Mouse (Mus musculus): Measurements from ENCODE around the gene Senp3. TPM values are rescaled to one million over a fixed set of nuclear protein-coding genes. Genes with fewer than 3 reads are reported as not detected.
"Not testable (repeated sequence)": the region's sequence is repeated elsewhere in the genome, so short reads cannot be mapped to it uniquely, and the experiment has no call there.

Gene Senp3
- total RNA-seq (2021), result 71.6 and 72.4 TPM in 2 replicates
- long read RNA-seq, experiment 1, transcript Senp3-201 (11 exons, 2,313 nt), result major isoform, 8 of 15 reads
- long read RNA-seq, experiment 1, partial matches to known transcripts, result 5 of 15 reads
- long read RNA-seq, experiment 1, other reads (novel, unspliced or antisense), result 2 of 15 reads
- long read RNA-seq, experiment 2, transcript Senp3-201 (11 exons, 2,313 nt), result major isoform, 6 of 12 reads
- long read RNA-seq, experiment 2, partial matches to known transcripts, result 2 of 12 reads
- long read RNA-seq, experiment 2, other reads (novel, unspliced or antisense), result 4 of 12 reads

DNA sequence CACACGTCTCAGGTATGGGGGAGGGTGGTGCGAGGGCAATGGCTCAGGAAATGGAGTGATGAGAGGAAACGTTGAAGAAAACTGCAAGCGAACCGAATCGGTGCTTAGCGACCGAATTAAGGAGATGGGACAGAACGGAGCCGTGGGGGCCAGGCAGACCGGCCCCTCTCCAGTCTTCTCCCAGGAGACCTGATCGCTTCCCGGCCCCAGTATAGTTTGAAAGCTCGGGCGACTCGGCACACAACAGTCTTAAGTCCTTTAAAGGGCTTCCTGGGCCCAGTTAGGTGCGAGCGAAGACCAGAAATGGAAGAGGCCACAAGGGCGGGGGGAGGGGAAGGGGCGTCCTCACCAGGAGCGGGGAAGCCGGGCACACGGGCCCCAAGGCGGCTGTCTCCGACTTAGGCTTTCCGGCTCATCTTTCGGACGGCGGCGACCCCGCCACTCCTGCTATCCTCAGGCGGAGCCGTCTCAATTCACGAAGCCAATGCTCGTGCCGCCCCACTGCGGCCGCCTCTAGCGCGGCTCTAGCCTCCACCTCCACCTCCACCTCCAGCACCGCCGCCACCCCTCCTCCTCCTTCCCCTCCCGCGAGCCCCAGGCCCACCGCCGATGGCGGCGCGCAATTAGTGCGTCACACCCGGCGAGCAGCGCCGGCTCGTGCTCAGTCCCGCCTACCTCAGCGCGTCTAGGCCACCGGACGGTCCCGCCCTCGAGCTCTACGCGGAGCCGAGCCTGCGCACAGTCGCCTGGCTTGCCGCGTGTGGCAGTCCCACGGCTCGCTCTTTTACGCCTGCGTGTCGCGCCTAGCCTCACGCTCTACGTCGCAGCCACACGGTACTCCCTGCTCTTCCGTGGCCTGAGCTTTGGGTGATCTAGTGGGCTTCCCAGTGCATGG lies at the start of gene Senp3:
TSS of gene Senp3 (minus strand) at position 771 of the 895 bp plus-strand sequence.
- DNase-seq, result peak; percentile 99

DNA sequence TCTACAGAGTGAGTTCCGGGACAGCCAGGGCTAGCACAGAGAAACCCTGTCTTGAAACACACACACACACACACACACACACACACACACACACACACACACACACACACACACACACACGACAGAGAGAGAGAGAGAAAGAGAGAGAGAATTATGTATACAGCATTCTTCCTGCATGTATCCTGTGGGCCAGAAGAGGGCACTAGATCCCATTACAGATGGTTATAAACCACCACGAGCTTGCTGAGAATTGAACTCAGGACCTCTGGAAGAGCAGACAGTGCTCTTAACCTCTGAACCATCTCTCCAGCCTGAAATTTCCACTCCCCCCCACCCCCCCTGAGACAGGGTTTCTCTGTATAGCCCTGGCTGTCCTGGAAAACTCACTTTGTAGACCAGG lies 49.5 kb upstream of the Senp3 start:
- DNase-seq, result not testable (repeated sequence)

DNA sequence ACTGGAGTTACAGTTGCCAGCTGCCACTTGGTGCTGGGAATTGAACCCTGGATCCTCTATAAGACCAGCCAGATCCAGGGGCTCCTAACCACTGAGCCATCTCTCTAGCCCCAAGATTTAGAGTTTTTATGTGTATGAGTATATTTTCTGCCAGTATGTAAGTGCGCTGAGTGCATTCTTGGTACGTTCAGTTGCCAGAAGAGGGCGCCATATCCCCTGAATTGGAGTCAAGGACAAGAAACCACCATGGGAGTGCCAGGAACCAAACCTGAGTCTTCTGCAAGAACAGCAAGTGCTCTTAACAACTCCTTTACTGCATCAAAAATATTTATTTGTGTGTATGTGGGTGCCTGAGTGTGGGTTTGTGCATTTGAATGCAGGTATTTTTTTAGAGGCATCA lies 47.2 kb upstream of the Senp3 start:
- peak; percentile 80 for DNase-seq

DNA sequence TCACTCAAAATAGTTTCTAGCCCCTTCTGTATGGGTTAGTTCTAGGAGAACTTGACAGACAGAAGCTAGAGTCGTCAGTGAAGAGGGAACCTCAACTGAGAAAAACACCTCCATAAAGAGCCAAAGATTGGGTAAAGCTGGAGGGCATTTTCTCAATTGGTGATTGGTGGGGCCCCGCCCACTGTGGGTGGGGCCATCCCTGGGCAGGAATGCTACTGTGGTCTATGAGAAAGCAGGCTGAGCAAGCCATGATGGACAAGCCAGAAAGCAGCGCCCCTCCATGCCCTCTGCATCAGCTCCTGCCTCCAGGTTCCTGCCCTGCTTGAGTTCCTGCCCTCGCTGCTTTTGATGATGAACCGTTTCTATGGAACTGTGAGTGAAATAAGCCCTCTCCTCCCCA lies 44.1 kb upstream of the Senp3 start:
- peak; percentile 40 for DNase-seq

DNA sequence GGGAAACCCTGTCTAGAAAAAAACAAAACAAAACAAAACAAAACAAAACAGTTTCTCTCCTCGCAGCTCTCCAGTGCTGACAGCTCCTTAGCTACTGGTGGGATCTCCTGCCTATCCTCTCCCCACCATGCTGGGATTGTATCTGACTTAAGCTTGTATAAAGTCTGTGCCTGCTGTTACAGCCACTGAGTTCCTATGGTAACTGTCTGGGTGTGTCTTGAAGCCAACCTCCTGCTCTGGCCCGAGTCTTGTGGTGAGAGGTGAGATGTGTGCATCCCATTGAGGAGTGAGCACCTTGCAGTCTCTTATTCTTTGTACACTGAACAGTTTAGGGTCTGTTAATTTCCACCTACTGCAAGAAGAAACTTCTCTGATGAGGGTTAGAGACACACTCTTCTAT lies 41.2 kb upstream of the Senp3 start:
- no peak for DNase-seq

DNA sequence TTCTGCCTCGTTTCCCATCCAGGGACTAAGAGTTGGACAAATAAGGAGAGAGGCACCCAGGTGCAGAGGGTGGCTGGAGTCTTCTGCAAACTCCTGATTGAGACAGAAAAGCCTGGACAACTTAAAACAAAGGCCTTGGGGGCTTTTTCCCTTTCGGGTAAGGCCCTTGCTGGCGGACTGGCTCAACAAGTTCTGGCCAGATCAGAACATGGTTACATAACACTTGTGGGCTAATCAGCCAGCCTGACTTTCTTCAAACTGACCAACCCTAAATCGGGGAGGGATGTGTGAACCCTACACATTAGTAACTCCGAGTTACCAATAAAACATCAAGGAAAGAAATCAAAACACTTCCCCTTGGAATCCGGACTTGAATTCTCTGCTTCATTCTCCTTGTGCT lies 39.0 kb upstream of the Senp3 start:
- DNase-seq, result no peak

DNA sequence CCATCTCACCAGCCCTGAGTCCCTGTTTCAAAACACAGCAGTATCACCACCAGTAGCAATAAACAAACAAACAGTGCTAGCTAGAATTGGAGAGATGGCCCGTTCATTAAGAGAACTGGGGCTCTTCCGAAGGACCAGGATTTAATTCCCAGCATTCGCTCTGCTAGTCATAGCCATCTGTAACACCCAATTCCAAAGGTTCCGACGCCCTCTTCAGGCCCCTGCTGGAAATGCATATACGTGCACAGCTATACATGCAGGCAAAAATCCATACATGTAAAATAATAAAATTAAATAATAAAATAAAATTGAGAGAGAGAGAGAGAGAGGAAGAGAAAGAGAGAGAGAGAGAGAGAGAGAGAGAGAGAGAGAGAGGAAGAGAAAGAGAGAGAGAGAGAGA lies 37.5 kb upstream of the Senp3 start:
- DNase-seq, result no peak

DNA sequence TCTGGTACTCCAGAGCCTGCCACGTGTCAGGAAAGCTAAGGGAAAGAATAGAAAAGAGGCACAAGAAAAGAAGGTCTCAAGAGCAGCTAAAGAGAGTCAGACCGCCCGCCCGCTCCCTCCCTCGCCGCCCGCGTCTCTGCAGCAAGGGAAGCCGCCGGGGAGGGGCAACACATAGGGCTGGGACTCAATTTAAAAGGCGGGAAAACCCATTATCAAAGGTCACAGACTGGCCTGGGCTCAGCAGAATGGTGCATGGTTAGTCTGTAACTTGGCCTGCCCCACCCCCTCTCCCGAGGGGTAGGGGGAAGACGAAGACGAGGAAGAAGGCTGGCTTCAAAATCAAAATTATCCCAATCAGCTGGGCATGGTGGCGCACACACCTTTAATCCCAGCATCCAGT lies 36.8 kb upstream of the Senp3 start:
- DNase-seq, result no peak

DNA sequence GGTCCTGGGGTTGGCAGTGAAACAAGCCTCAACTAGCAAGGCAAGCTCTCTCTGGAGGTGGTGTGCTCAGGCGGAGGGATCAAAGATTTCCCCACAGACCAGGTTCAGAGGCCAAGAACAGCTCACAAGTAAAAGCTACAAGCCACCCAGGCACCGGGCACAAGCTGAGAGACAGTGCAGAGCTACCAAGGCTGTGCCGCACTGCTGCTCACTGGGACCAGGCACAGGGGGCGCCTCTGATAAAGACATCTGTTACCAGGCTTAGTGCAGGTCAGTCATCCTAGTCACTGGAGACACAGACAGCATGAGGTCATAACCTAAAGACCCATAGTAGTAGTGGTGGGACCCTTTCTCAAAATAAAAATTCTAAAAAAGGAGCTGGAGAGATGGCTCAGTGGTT lies 35.1 kb upstream of the Senp3 start:
- no peak for DNase-seq

DNA sequence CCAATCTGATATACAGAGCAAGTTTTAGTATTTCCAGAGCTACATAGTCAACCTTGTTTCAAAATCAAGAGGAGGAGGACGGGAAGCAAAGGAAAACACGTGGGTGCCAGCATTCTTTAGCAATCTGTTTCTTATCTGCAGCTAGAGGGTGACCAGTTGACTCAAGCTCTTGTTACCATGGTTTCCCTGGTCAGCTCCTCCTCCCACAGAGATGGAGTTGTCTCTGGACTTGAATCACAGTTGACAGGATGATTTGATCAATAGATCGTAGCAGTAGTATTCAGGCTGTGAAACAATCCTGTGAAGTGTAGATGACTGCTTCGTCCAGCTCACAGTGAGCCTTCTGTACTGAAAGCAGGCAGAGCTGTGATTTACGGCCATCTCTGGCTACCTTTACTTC lies 34.0 kb upstream of the Senp3 start:
- DNase-seq, result peak; percentile 70

DNA sequence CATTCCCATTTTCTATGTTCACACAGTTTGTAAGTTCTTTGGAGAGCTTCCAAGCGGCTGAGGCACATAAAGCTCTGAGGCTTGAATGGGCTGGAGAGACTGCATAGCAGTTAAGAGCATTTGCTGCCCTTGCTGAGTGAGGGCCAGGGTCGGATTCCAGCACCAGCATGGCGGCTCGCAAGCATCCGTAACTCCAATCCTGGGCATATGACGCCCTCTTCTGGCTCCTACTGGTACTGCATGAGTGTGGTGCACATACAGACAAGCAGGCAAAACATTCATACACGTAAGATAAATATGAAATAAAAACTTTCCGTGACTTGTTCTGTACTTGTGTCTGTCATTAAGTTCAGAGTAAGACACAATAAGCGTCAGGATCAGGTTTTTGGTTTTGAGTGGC lies 33.6 kb upstream of the Senp3 start:
- DNase-seq, result peak; percentile 74

DNA sequence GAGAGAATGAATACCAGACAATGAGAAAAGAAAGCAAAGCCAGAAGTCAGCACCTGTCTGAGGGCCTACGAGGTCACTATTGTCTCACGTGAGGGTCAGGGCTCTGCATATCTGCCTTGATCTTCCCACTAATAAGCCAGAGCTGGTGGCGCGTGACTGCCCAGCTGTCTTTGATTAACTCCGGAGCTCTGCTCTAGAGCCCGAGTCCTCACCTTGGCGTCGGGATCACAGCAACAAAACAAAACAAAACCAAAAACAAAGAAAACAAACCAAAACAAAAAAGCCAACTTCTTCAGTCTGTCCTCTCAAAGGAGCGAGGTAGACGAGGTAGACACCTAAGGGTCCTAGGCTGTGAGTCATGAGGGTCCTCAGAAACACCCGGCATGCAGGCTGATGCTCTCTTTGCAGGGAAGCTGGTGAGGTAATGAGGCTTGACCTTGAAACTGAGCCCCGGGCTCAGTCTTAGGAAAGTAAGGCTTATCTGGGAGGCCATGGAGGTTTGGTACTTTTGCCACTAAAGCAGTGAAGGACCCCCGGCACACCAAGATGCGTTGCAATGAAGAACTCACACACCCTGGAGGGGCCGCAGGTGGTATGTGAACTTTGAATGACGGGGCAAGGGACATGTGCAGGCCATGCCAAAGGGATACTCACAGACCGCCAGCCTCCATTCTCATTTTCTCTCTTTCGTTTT lies 32.9 kb upstream of the Senp3 start:
- no peak for DNase-seq

DNA sequence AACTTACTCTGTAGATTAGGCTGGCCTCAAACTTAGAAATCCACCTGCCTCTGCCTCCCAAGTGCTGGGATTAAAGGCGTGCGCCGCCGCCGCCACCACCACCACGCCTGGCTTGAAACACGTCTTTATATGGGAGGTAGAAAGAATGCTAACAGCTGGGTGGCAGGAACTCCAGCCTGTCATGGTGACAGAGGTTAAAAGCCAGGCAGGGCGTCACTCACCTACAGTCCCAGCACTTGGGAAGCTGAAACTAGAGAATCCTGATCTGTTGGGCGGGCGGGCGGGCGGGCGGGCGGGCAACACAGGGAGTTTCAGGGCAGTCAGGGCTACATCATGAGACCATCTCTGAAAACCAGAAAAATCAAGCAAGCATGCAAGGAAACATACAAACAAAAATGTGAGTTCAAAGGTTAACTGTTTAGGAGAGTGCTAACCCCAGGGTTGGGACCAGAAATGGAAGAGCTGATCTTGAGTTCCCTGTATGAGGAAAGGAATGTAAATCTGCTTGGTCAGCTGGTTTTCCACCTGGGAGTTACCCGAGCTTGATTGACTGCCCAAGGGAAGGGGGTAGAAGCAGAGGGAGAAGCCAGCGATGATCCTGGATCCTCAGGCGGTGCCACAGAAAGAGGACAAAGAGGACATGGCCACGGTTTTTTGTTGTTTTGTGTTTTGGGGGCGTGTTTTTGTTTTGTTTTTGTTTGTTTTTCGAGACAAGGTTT lies 31.2 kb upstream of the Senp3 start:
- DNase-seq, result no peak

DNA sequence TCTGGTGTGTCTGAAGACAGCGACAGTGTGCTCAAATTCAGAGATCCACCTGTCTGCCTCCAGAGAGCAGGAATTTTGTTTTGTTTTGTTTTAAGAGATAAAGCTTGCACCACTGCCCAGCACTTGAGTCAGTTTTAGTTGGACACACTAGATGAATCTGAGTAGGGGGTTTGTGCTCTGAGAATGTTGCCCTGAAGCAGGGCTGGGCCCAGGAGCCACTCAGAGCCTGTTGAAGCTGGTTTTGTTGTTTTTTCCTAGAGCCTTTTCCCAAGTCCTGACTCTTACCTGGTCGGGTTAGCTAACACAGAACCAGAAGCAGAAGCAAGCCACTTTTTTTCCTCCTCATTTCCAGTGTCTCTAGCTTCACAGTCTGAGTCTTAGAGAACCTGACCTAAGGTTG lies 29.2 kb upstream of the Senp3 start:
- DNase-seq, result no peak

DNA sequence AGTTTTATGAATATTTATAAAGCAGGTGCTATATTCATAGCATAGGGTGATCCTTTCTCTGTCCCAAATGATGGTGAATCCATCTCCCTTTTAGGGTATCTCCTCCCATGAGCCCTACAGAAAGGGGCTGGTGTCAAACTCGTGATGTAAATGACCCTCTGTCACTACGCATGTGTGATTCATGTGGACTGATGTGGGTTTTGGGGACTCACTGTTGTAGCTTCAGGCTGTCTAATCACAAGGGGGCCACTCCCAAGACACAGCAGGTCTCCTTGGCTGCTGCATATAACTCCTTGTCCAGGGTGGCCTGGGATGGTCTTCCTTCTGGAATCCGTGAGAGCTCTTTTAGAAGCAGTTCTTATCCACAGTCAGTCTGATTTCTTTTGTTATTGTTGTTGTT lies 28.6 kb upstream of the Senp3 start:
- DNase-seq, result no peak

DNA sequence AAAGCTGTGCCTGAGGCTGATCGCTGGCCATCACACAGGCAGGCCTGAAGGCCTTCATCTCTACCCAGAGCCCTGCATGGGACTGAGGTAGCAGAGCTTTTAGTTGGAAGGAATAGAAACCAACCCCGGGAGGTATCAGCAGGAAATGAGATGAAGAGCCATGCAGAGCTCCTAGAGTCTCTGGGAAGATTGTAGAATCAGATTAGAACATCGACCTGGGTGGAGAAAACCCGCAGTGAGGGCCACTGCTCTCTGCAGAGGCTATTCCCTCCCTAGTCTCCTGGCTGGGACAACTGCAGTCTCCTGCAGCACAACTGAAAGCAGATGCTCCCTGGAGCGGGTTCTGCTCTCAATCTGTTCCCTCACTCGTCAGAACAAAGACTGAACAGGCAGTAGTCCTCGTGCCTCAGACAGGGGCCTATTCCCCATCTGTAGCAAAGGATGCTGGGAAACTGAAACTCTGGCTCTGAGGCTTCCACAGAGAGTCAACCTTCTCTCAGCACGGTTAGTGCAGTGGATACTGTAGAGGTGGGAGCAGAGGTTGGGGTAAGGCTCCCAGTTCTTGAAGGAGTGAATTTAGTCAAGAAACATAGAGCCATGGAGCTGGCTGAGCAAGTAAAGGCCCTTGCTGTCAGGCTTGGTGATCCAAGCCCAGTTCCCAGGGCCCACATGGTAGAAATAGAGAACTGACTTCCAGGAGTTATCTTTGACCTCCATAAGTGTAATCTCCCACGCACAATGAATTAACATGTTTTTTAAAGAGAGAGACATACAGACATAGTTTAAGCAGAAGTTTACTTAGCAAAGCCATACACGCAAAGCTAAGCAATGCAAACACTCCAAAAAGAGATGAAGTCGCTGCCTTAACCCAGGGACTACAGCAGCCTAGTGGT lies 27.9 kb upstream of the Senp3 start:
- DNase-seq, result no peak

DNA sequence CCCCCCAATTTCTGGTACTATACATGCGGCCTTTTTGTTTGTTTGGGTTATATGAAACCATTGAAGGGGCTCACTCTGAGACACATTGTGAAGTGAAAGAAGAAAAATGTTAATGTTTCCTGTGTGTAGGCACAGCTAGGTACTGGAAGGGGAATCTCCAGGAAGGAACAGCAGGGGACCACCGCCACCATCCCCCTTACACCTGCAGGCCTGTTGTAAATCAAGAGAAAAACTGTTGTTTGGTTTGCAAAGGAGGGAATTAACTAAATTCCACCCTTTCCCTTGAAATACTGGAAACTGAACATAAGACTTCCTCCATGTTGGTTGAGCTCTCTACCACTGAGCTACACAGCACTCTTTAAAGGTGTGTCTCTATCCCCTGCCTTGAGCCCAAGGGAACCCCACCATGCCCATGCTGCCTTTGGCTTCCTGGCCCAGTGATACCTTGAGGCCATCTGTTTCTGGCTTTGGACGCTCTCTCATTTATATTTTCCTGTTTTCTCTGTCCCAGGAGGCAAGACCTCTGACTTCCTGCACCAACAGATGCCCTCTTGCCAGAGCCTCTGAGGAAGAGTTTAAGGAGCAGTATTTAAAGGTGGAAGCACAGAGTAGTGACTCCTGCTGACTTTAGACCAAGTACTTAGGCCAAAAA lies 26.9 kb upstream of the Senp3 start:
- DNase-seq, result no peak

DNA sequence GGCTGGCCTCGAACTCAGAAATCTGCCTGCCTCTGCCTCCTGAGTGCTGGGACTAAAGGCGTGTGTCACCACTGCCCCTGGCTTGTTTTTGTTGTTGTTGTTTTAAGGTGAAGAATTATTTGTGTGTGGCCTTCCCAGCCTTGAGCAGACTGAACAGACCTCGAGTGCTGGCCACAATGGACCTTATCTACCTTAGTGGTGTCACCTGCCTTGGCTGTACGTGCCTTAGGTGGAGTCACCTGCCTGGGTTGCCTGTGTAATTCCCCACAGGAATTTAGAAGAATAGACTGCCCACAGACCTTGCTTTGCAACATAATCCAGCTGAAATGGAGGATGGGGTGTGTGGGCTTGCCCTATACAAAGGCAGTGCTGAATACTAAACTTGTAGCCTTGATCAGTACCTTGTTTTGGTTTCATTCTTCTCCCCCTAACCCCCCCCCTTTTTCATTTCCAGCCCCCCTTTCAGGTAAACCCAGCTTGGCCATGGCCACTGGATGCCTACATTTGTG lies 26.0 kb upstream of the Senp3 start:
- DNase-seq, result no peak

DNA sequence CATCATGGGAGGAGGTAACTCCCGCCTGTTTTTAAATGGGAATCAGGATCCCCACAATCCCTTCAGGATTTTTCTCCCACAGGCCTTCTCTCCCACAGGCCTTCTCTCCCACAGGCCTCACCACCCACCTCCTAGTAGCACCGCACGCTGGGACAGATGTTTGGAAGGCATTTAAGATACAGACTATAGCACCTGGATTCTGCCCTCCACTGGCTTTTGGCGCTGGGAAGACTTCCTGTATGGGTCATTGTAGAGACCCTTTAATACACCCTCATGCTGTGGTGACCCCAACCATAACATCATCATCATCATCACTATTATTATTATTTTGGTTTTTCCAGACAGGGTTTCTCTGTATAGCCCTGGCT lies 25.6 kb upstream of the Senp3 start:
- no peak for DNase-seq

DNA sequence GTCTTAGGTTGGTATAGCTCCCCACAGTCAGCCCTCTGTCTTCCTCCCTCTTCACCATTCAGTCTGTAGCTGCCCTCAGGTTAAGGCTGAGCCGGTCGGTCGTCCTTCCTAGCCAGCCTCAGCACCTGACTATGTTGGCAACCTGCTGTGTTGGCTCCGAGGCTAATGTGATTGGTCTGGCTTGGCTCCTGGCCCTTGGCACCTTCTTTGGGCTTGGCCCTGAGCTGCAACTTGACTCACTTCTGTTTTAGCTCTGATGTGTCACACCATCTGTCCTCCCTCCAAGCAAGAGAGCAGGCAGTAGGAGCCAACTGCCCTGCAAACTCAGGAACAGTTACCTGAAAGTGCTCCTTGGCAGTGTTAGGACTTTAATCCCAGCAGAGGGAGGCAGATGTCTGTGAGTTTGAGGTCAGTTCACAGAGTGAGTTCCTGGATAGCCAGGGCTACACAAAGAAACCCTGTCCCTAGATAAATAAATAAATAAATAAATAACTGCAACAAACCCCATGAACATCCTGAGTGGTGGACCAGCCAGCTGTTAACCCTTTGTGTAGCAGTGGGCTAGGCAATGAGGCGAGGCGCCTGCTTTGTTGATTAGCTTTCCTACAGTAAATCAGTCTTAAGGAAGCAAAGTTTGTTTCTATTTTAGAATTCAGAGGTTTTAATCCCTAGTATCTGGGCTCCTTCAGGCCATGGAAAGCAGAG lies 25.0 kb upstream of the Senp3 start:
- peak; percentile 91 for DNase-seq

Data from adrenal gland, postnatal 14 days (tissue).